Mouse (Mus musculus): ENCODE measurements around the gene Lsm4. TPM values are rescaled to one million over a fixed set of nuclear protein-coding genes. Genes with fewer than 3 reads are reported as not detected.

Gene Lsm4
- polyA plus RNA-seq, 1 experiment, result 300 TPM

- Histone ChIP-seq H3K79me2 (ENCODE audit: control insufficient read depth, insufficient read depth) (peaks cover 19% of the 10 kb centered on the region), H3K36me3 (ENCODE audit: control insufficient read depth, insufficient read depth) (peaks cover 20% of the 10 kb centered on the region), H3K79me3 (ENCODE audit: low read depth) (no peaks in the 10 kb centered on the region), H3ac (ENCODE audit: control insufficient read depth, insufficient read length, low read depth) (peak overlapping the region; percentile 50), H3K27me3 (ENCODE audit: control insufficient read depth, insufficient read depth, insufficient read length) (no peaks in the 10 kb centered on the region), H3K4me3 (ENCODE audit: insufficient read depth, poor library complexity, severe bottlenecking) (peak overlapping the region; percentile 80)
- no peak for TF ChIP-seq USF1 (IDR thresholded peaks at IDR 0.05; ENCODE audit: low read depth)
- TF ChIP-seq MAX (IDR thresholded peaks at IDR 0.05), result no peak
- no peak for TF ChIP-seq CTCF (IDR thresholded peaks at IDR 0.05; ENCODE audit: control insufficient read depth, insufficient read depth, insufficient read length)
- TF ChIP-seq MYOD1 (IDR thresholded peaks at IDR 0.05; ENCODE audit: control insufficient read depth, insufficient read length, low read depth), result no peak
- no peak for TF ChIP-seq FOSL1 (IDR thresholded peaks at IDR 0.05; ENCODE audit: insufficient read depth, low read length, poor library complexity, severe bottlenecking)
- no peak for TF ChIP-seq MYOG (IDR thresholded peaks at IDR 0.05; ENCODE audit: control insufficient read depth, extremely low read depth, insufficient read length)
- no peak for TF ChIP-seq CEBPB (IDR thresholded peaks at IDR 0.05; ENCODE audit: low read depth)
These were observed 14.0 kb upstream of the Lsm4 start for GRCm38 (mm10) chr8:70658897-70659603.

- Histone ChIP-seq H3K27me3 (ENCODE audit: control insufficient read depth, insufficient read depth, insufficient read length) (no peaks in the 10 kb centered on the region), H3K36me3 (ENCODE audit: control insufficient read depth, insufficient read depth) (peaks cover 20% of the 10 kb centered on the region), H3K4me3 (ENCODE audit: insufficient read depth, poor library complexity, severe bottlenecking) (peak overlapping the region; percentile 80), H3K79me3 (ENCODE audit: low read depth) (no peaks in the 10 kb centered on the region), H3K79me2 (ENCODE audit: control insufficient read depth, insufficient read depth) (peaks cover 19% of the 10 kb centered on the region), H3ac (ENCODE audit: control insufficient read depth, insufficient read length, low read depth) (peak overlapping the region; percentile 50)
- TF ChIP-seq MYOG (IDR thresholded peaks at IDR 0.05; ENCODE audit: control insufficient read depth, extremely low read depth, insufficient read length) (no peak), CTCF (IDR thresholded peaks at IDR 0.05; ENCODE audit: control insufficient read depth, insufficient read depth, insufficient read length) (no peak), USF1 (IDR thresholded peaks at IDR 0.05; ENCODE audit: low read depth) (no peak), CEBPB (IDR thresholded peaks at IDR 0.05; ENCODE audit: low read depth) (no peak), MAX (IDR thresholded peaks at IDR 0.05) (no peak)
These were observed 13.3 kb upstream of the Lsm4 start for GRCm38 (mm10) chr8:70659604-70660272.

GRCm38 (mm10) chr8:70660273-70660725, 12.7 kb upstream of the Lsm4 start, which contains the start of gene Pgpep1:
TSS of gene Pgpep1 (minus strand) at chr8:70660388.
- Histone ChIP-seq H3K27me3 (ENCODE audit: control insufficient read depth, insufficient read depth, insufficient read length) (no peaks in the 10 kb centered on the region), H3K79me2 (ENCODE audit: control insufficient read depth, insufficient read depth) (peaks cover 19% of the 10 kb centered on the region)

GRCm38 (mm10) chr8:70663691-70664090, 9.4 kb upstream of the Lsm4 start:
- no peaks in the 10 kb centered on the region for H3K27me3 ChIP-seq (ENCODE audit: control insufficient read depth, insufficient read depth, insufficient read length)
- H3K79me3 ChIP-seq (ENCODE audit: low read depth), result no peaks in the 10 kb centered on the region
- no peaks in the 10 kb centered on the region for H3K36me3 ChIP-seq (ENCODE audit: control insufficient read depth, insufficient read depth)
- no peak for TF ChIP-seq USF1 (IDR thresholded peaks at IDR 0.05; ENCODE audit: low read depth)
- TF ChIP-seq MYOG (IDR thresholded peaks at IDR 0.05; ENCODE audit: control insufficient read depth, extremely low read depth, insufficient read length), result no peak
- TF ChIP-seq FOSL1 (IDR thresholded peaks at IDR 0.05; ENCODE audit: insufficient read depth, low read length, poor library complexity, severe bottlenecking), result no peak
- no peak for TF ChIP-seq MAX (IDR thresholded peaks at IDR 0.05)
- TF ChIP-seq MYOD1 (IDR thresholded peaks at IDR 0.05; ENCODE audit: control insufficient read depth, insufficient read length, low read depth), result no peak
- TF ChIP-seq CTCF (IDR thresholded peaks at IDR 0.05; ENCODE audit: control insufficient read depth, insufficient read depth, insufficient read length), result no peak
- no peak for TF ChIP-seq CEBPB (IDR thresholded peaks at IDR 0.05; ENCODE audit: low read depth)
- H3K79me2 ChIP-seq (ENCODE audit: control insufficient read depth, insufficient read depth), result peaks cover 6% of the 10 kb centered on the region
- H3ac ChIP-seq (ENCODE audit: control insufficient read depth, insufficient read length, low read depth), result no peak overlapping the region
- H3K4me3 ChIP-seq (ENCODE audit: insufficient read depth, poor library complexity, severe bottlenecking), result no peak overlapping the region

More at GRCm38 (mm10) chr8:70660273-70660725, 12.7 kb upstream of the Lsm4 start, which contains the start of gene Pgpep1:
- peak within 1 kb of the TSS; percentile 80 for H3K4me3 ChIP-seq (ENCODE audit: insufficient read depth, poor library complexity, severe bottlenecking)
- TF ChIP-seq MAX (IDR thresholded peaks at IDR 0.05) (no peak), MYOG (IDR thresholded peaks at IDR 0.05; ENCODE audit: control insufficient read depth, extremely low read depth, insufficient read length) (no peak), CEBPB (IDR thresholded peaks at IDR 0.05; ENCODE audit: low read depth) (no peak), CTCF (IDR thresholded peaks at IDR 0.05; ENCODE audit: control insufficient read depth, insufficient read depth, insufficient read length) (no peak), FOSL1 (IDR thresholded peaks at IDR 0.05; ENCODE audit: insufficient read depth, low read length, poor library complexity, severe bottlenecking) (no peak), MYOD1 (IDR thresholded peaks at IDR 0.05; ENCODE audit: control insufficient read depth, insufficient read length, low read depth) (no peak), USF1 (IDR thresholded peaks at IDR 0.05; ENCODE audit: low read depth) (no peak)
- peaks cover 17% of the 10 kb centered on the region for H3K36me3 ChIP-seq (ENCODE audit: control insufficient read depth, insufficient read depth)
- peak within 1 kb of the TSS; percentile 50 for H3ac ChIP-seq (ENCODE audit: control insufficient read depth, insufficient read length, low read depth)
- H3K79me3 ChIP-seq (ENCODE audit: low read depth), result no peaks in the 10 kb centered on the region

GRCm38 (mm10) chr8:70664631-70665030, 8.4 kb upstream of the Lsm4 start:
- Histone ChIP-seq H3K4me3 (ENCODE audit: insufficient read depth, poor library complexity, severe bottlenecking) (no peak overlapping the region), H3K36me3 (ENCODE audit: control insufficient read depth, insufficient read depth) (no peaks in the 10 kb centered on the region), H3K79me2 (ENCODE audit: control insufficient read depth, insufficient read depth) (no peaks in the 10 kb centered on the region), H3ac (ENCODE audit: control insufficient read depth, insufficient read length, low read depth) (no peak overlapping the region), H3K79me3 (ENCODE audit: low read depth) (no peaks in the 10 kb centered on the region), H3K27me3 (ENCODE audit: control insufficient read depth, insufficient read depth, insufficient read length) (no peaks in the 10 kb centered on the region)
- TF ChIP-seq CEBPB (IDR thresholded peaks at IDR 0.05; ENCODE audit: low read depth), result no peak
- no peak for TF ChIP-seq USF1 (IDR thresholded peaks at IDR 0.05; ENCODE audit: low read depth)
- TF ChIP-seq MAX (IDR thresholded peaks at IDR 0.05), result no peak
- no peak for TF ChIP-seq MYOG (IDR thresholded peaks at IDR 0.05; ENCODE audit: control insufficient read depth, extremely low read depth, insufficient read length)
- TF ChIP-seq FOSL1 (IDR thresholded peaks at IDR 0.05; ENCODE audit: insufficient read depth, low read length, poor library complexity, severe bottlenecking), result no peak
- TF ChIP-seq CTCF (IDR thresholded peaks at IDR 0.05; ENCODE audit: control insufficient read depth, insufficient read depth, insufficient read length), result no peak
- TF ChIP-seq MYOD1 (IDR thresholded peaks at IDR 0.05; ENCODE audit: control insufficient read depth, insufficient read length, low read depth), result no peak
